In genomic region chr14:73326511-73326910, GRCm38 (mm10) we compare ENCODE assay signal across 8 mouse cellular contexts. TPM values are rescaled to one million over a fixed set of nuclear protein-coding genes. Genes with fewer than 3 reads are reported as not detected.
DNase-seq lines count a peak whose midpoint lies in the region; ATAC-seq and TF ChIP-seq lines count a peak whose summit lies in the region.

No protein-coding gene starts in this region.

- ATAC-seq in erythroblast, adult 5-6 weeks (replicated peaks; ENCODE audit: low FRiP score, poor library complexity, severe bottlenecking): peak; percentile 14; the same call in 1 of the 2 replicates
- ATAC-seq in limb, embryonic 14.5 days (ENCODE audit: low FRiP score, low read depth): no peak
- ATAC-seq in stomach, embryonic 15.5 days (ENCODE audit: insufficient read depth, low FRiP score, low read depth): no peak

- no peak for DNase-seq in spleen, adult 2 months (ENCODE audit: low read depth in 1 of 2, low spot score in 2 of 2)
- DNase-seq in spleen, postnatal 14 days (ENCODE audit: low spot score in 2 of 2): no peak
- no peak for DNase-seq in limb, embryonic 14.5 days (ENCODE audit: low spot score)
- no peak for DNase-seq in left cerebral cortex, postnatal 25 days (ENCODE audit: low spot score in 2 of 2)
- no peak for DNase-seq in kidney, postnatal 10 days
- DNase-seq in urinary bladder, postnatal 36 days (ENCODE audit: low spot score in 2 of 2): no peak

- 8% methylated on average over 8 of the region's 8 CpGs for WGBS in spleen, adult 2 months
- WGBS in limb, embryonic 14.5 days: 5% methylated on average over 8 of the region's 8 CpGs
- 7% methylated on average over 8 of the region's 8 CpGs for whole genome bisulfite sequencing in stomach, embryonic 15.5 days

- intact Hi-C loops in left cerebral cortex, postnatal 25 days (cut with DNase I): loop anchor here (5.0 kb wide), 2 partner anchors 61 to 151 kb away; partner anchors contain the start of gene Itm2b

- H3K9ac ChIP-seq in limb, embryonic 14.5 days (ENCODE audit: low read depth, low read length, severe bottlenecking): peak overlapping the region; percentile 80
- peak overlapping the region; percentile 68; the same call in 1 of the 2 replicates for H3K9ac ChIP-seq in stomach, embryonic 15.5 days

- peak overlapping the region; percentile 88 for H3K27ac ChIP-seq in spleen, adult 2 months (ENCODE audit: insufficient read depth, low read length)
- peak overlapping the region; percentile 82 for H3K27ac ChIP-seq in limb, embryonic 14.5 days (replicated peaks; ENCODE audit: low read depth, low read length)
- peak overlapping the region; percentile 84 for H3K27ac ChIP-seq in stomach, embryonic 15.5 days

- TF ChIP-seq CTCF in spleen, adult 2 months (IDR thresholded peaks at IDR 0.05; ENCODE audit: extremely low read depth, insufficient read depth, insufficient read length, insufficient replicate concordance): no peak

- no peaks in the 10 kb centered on the region for H3K27me3 ChIP-seq in spleen, adult 2 months (ENCODE audit: control insufficient read depth, insufficient read depth, low read length)
- no peaks in the 10 kb centered on the region for H3K27me3 ChIP-seq in limb, embryonic 14.5 days (ENCODE audit: control insufficient read depth, insufficient read depth, low read length)
- no peaks in the 10 kb centered on the region for H3K27me3 ChIP-seq in stomach, embryonic 15.5 days (replicated peaks)

- no peaks in the 10 kb centered on the region for H3K36me3 ChIP-seq in spleen, adult 2 months (ENCODE audit: control insufficient read depth, insufficient read depth, low read length)
- H3K36me3 ChIP-seq in limb, embryonic 14.5 days (ENCODE audit: control insufficient read depth, insufficient read depth, low read length): no peaks in the 10 kb centered on the region
- no peaks in the 10 kb centered on the region for H3K36me3 ChIP-seq in stomach, embryonic 15.5 days

- peak overlapping the region; percentile 74 for H3K4me3 ChIP-seq in spleen, adult 2 months (ENCODE audit: extremely low read depth, insufficient read depth, insufficient read length)
- peak overlapping the region; percentile 89 for H3K4me3 ChIP-seq in limb, embryonic 14.5 days (replicated peaks; ENCODE audit: low read length)
- peak overlapping the region; percentile 92 for H3K4me3 ChIP-seq in stomach, embryonic 15.5 days (replicated peaks)

- no peak for TF ChIP-seq POLR2A in spleen, adult 2 months (IDR thresholded peaks at IDR 0.05; ENCODE audit: low read depth, low read length)
- TF ChIP-seq POLR2A in limb, embryonic 14.5 days (IDR thresholded peaks at IDR 0.05; ENCODE audit: borderline replicate concordance, extremely low read depth, insufficient read depth, insufficient read length): no peak

- no peaks in the 10 kb centered on the region for H3K9me3 ChIP-seq in limb, embryonic 14.5 days (ENCODE audit: control insufficient read depth, low read length)
- no peaks in the 10 kb centered on the region for H3K9me3 ChIP-seq in stomach, embryonic 15.5 days

- H3K4me1 ChIP-seq in spleen, adult 2 months (ENCODE audit: control insufficient read depth, insufficient read depth, insufficient read length): no peaks in the 10 kb centered on the region
- no peaks in the 10 kb centered on the region for H3K4me1 ChIP-seq in limb, embryonic 14.5 days (ENCODE audit: control insufficient read depth, insufficient read depth, low read length)
- no peaks in the 10 kb centered on the region for H3K4me1 ChIP-seq in stomach, embryonic 15.5 days

- peak overlapping the region; percentile 95 for H3K4me2 ChIP-seq in limb, embryonic 14.5 days (replicated peaks; ENCODE audit: low read depth, low read length, severe bottlenecking)
- peak overlapping the region; percentile 89 for H3K4me2 ChIP-seq in stomach, embryonic 15.5 days

RNA-seq across cellular contexts. Expression of gene Rb1, which starts 0.9 kb away (rescaled TPM):
- polyA plus RNA-seq in spleen, adult 2 months (2012; rRNA removed): 4.5 and 5.2 TPM in 2 replicates
- 223 and 234 TPM in 2 replicates for total RNA-seq in erythroblast, adult 5-6 weeks (2015; ENCODE audit: low replicate concordance)
- 215 and 334 TPM in 2 replicates for total RNA-seq in erythroblast, adult 5-6 weeks (2017; ENCODE audit: low replicate concordance)
- 14.9 and 15.6 TPM in 2 replicates for polyA plus RNA-seq in limb, embryonic 14.5 days (2012; rRNA removed)
- polyA plus RNA-seq in limb, embryonic 14.5 days (2014; fragmentation: Nextera tagmentation; extraction: Ambion mirVana): 29.6 and 31.0 TPM in 2 replicates
- 22.9 and 26.0 TPM in 2 replicates for polyA plus RNA-seq in stomach, embryonic 15.5 days (2015; fragmentation: Nextera tagmentation; extraction: Ambion mirVana)
- total RNA-seq in left cerebral cortex, postnatal 25 days (2021): 10 to 100 TPM; 31.1 to 33.1 TPM

RNA-seq across cellular contexts. Expression of gene Itm2b, which starts 58.6 kb away (rescaled TPM):
- polyA plus RNA-seq in spleen, adult 2 months (2012; rRNA removed): 567 and 602 TPM in 2 replicates
- total RNA-seq in erythroblast, adult 5-6 weeks (2015; ENCODE audit: low replicate concordance): 663 and 726 TPM in 2 replicates
- total RNA-seq in erythroblast, adult 5-6 weeks (2017; ENCODE audit: low replicate concordance): 538 and 746 TPM in 2 replicates
- 511 and 533 TPM in 2 replicates for polyA plus RNA-seq in limb, embryonic 14.5 days (2012; rRNA removed)
- 971 and 997 TPM in 2 replicates for polyA plus RNA-seq in limb, embryonic 14.5 days (2014; fragmentation: Nextera tagmentation; extraction: Ambion mirVana)
- 866 and 945 TPM in 2 replicates for polyA plus RNA-seq in stomach, embryonic 15.5 days (2015; fragmentation: Nextera tagmentation; extraction: Ambion mirVana)
- total RNA-seq in left cerebral cortex, postnatal 25 days (2021): 100 to 1,000 TPM; 746 to 815 TPM
